8 mouse cellular contexts compared by ENCODE assay signal in the genomic region with DNA sequence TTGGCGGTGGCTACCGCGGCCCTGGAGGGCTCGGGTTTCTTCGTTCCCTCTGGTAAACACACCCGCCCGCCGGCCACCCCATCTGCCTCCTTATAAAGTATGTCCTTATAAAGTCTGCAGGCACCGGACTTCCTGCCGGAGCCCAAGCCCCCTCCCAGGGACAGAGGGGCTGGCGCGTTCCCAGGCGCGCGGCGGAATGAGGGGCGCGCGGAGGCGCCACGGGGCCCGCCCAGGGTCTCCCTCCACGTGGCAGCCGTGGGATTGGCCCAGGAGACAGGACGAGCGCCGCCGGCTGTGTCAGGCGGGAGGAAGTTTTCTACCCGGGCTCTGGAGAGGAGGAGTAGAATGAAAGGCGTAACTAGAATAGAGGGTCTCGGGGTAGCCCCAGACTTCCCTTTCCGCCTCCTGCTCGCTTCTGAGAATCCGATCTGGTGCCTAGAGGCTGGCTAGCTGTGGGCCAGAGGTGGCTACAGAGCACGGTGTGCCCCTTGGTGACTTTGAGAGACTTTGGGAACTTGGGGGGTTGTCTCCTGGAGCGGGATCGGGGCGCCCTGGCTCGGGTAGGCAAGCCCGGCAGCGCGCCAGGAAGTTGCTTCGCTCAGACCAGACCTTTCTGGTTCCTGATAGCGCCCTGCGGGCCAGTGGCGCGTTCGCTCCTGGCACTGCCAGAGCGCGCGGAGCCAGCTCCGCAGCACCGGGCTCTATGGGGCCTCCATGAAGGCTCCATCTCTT. TPM values are rescaled to one million over a fixed set of nuclear protein-coding genes. Genes with fewer than 3 reads are reported as not detected.
DNase-seq lines count a peak whose midpoint lies in the region; ATAC-seq lines count a peak whose summit lies in the region.

No protein-coding gene starts in this region.

- H3K27me3 ChIP-seq in intestine, embryonic 14.5 days (replicated peaks; ENCODE audit: control insufficient read depth, insufficient read depth, low read length) = peaks cover 6% of the 10 kb centered on the region; the same call in 1 of the 2 replicates
- H3K27me3 ChIP-seq in liver, embryonic 16.5 days (ENCODE audit: control insufficient read depth, insufficient read depth, low read depth, low read length) = peaks cover 3% of the 10 kb centered on the region; the same call in 1 of the 2 replicates
- peaks cover 51% of the 10 kb centered on the region for H3K27me3 ChIP-seq in neural tube, embryonic 13.5 days

- H3K4me1 ChIP-seq in intestine, embryonic 14.5 days (replicated peaks; ENCODE audit: control insufficient read depth, insufficient read depth, low read length) = peaks cover 22% of the 10 kb centered on the region
- H3K4me1 ChIP-seq in liver, embryonic 16.5 days (ENCODE audit: control insufficient read depth, low read depth, low read length) = peaks cover 34% of the 10 kb centered on the region
- H3K4me1 ChIP-seq in neural tube, embryonic 13.5 days (replicated peaks) = peaks cover 24% of the 10 kb centered on the region

- H3K4me2 ChIP-seq in intestine, embryonic 14.5 days (ENCODE audit: low read length) = peak overlapping the region; percentile 95
- H3K4me2 ChIP-seq in liver, embryonic 16.5 days (ENCODE audit: low read depth, low read length) = peak overlapping the region; percentile 68
- peak overlapping the region; percentile 94 for H3K4me2 ChIP-seq in neural tube, embryonic 13.5 days

- WGBS in intestine, embryonic 14.5 days = under 1% methylated on average over 53 of the region's 54 CpGs
- under 1% methylated on average over 54 of the region's 54 CpGs for WGBS in liver, embryonic 16.5 days (ENCODE audit: insufficient replicate concordance)
- under 1% methylated on average over 54 of the region's 54 CpGs for WGBS in neural tube, embryonic 13.5 days

- peak overlapping the region; percentile 72 for H3K4me3 ChIP-seq in intestine, embryonic 14.5 days (ENCODE audit: low read depth, low read length)
- H3K4me3 ChIP-seq in liver, embryonic 16.5 days (ENCODE audit: low read depth, low read length) = peak overlapping the region; percentile 87
- peak overlapping the region; percentile 49 for H3K4me3 ChIP-seq in neural tube, embryonic 13.5 days

- H3K36me3 ChIP-seq in intestine, embryonic 14.5 days (ENCODE audit: control insufficient read depth, insufficient read depth, low read length) = peaks cover 6% of the 10 kb centered on the region; the same call in 1 of the 2 replicates
- H3K36me3 ChIP-seq in liver, embryonic 16.5 days (ENCODE audit: control insufficient read depth, insufficient read depth) = peaks cover 18% of the 10 kb centered on the region
- no peaks in the 10 kb centered on the region for H3K36me3 ChIP-seq in neural tube, embryonic 13.5 days

- H3K9ac ChIP-seq in intestine, embryonic 14.5 days (ENCODE audit: low read length) = peak overlapping the region; percentile 76
- H3K9ac ChIP-seq in liver, embryonic 16.5 days (ENCODE audit: low read depth, low read length) = peak overlapping the region; percentile 92
- H3K9ac ChIP-seq in neural tube, embryonic 13.5 days = peak overlapping the region; percentile 67

- H3K27ac ChIP-seq in intestine, embryonic 14.5 days (ENCODE audit: low read depth) = peak overlapping the region; percentile 94
- peak overlapping the region; percentile 96 for H3K27ac ChIP-seq in liver, embryonic 16.5 days (ENCODE audit: low read length)
- H3K27ac ChIP-seq in neural tube, embryonic 13.5 days (replicated peaks) = 0 out of 2 replicates have a peak overlapping the region, but pooled peaks have one; percentile 7

- peak; percentile 88 for ATAC-seq in intestine, embryonic 14.5 days (replicated peaks; ENCODE audit: low FRiP score, low TSS enrichment, low read depth)
- ATAC-seq in liver, embryonic 16.5 days (ENCODE audit: low read depth) = peak; percentile 33
- ATAC-seq in neural tube, embryonic 13.5 days (ENCODE audit: low read depth) = peak; percentile 75

- no peaks in the 10 kb centered on the region for H3K9me3 ChIP-seq in intestine, embryonic 14.5 days (ENCODE audit: control insufficient read depth, low read length)
- no peaks in the 10 kb centered on the region for H3K9me3 ChIP-seq in liver, embryonic 16.5 days (replicated peaks; ENCODE audit: control insufficient read depth, low read length)
- no peaks in the 10 kb centered on the region for H3K9me3 ChIP-seq in neural tube, embryonic 13.5 days

- peak; percentile 68 for DNase-seq in Muller cell, postnatal 12 days (ENCODE audit: inconsistent ontology term)
- peak; percentile 89 for DNase-seq in embryo, embryonic 10 days (ENCODE audit: low spot score)
- DNase-seq in gastrocnemius, postnatal 4 days (ENCODE audit: low spot score in 2 of 2) = peak; percentile 64 to 80
- DNase-seq in intestine, embryonic 14.5 days (ENCODE audit: low spot score) = peak; percentile 91
- peak; percentile 71 for DNase-seq in thymus, postnatal 14 days
- no peak for DNase-seq in layer of hippocampus, postnatal 14 days (ENCODE audit: low spot score in 2 of 2)

RNA-seq across cellular contexts. Expression of gene Slc43a1, which starts 1.5 kb away (rescaled TPM):
- 1 to 10 TPM; 5.6 to 7.8 TPM for total RNA-seq in gastrocnemius, postnatal 4 days (2021)
- 18.3 and 18.7 TPM in 2 replicates for polyA plus RNA-seq in intestine, embryonic 14.5 days (2014; fragmentation: Nextera tagmentation; extraction: Ambion mirVana)
- 185 and 205 TPM in 2 replicates for polyA plus RNA-seq in liver, embryonic 16.5 days (2015; fragmentation: Nextera tagmentation; extraction: Ambion mirVana)
- 2.4 and 3.3 TPM in 2 replicates for polyA plus RNA-seq in neural tube, embryonic 13.5 days (2015; fragmentation: Nextera tagmentation; extraction: Ambion mirVana)
- under 1 TPM; 0.33 to 0.37 TPM for total RNA-seq in layer of hippocampus, postnatal 14 days (2021)

RNA-seq across cellular contexts. Expression of gene Timm10, which starts 13.4 kb away (rescaled TPM):
- total RNA-seq in gastrocnemius, postnatal 4 days (2021) = 10 to 100 TPM; 48.9 to 51.4 TPM
- polyA plus RNA-seq in intestine, embryonic 14.5 days (2014; fragmentation: Nextera tagmentation; extraction: Ambion mirVana) = 73.7 and 75.5 TPM in 2 replicates
- 27.3 and 29.8 TPM in 2 replicates for polyA plus RNA-seq in liver, embryonic 16.5 days (2015; fragmentation: Nextera tagmentation; extraction: Ambion mirVana)
- 52.9 and 56.0 TPM in 2 replicates for polyA plus RNA-seq in neural tube, embryonic 13.5 days (2015; fragmentation: Nextera tagmentation; extraction: Ambion mirVana)
- 10 to 100 TPM; 59.1 to 59.8 TPM for total RNA-seq in layer of hippocampus, postnatal 14 days (2021)

RNA-seq across cellular contexts. Expression of gene Smtnl1, which starts 17.7 kb away (rescaled TPM):
- total RNA-seq in gastrocnemius, postnatal 4 days (2021) = 10 to 100 TPM; 57.0 to 70.9 TPM
- polyA plus RNA-seq in intestine, embryonic 14.5 days (2014; fragmentation: Nextera tagmentation; extraction: Ambion mirVana) = 0.27 TPM in 1 of 2 replicates, not detected in the other
- polyA plus RNA-seq in liver, embryonic 16.5 days (2015; fragmentation: Nextera tagmentation; extraction: Ambion mirVana) = 0.47 and 0.50 TPM in 2 replicates
- polyA plus RNA-seq in neural tube, embryonic 13.5 days (2015; fragmentation: Nextera tagmentation; extraction: Ambion mirVana) = 0.17 TPM in 1 of 2 replicates, not detected in the other
- not detected for total RNA-seq in layer of hippocampus, postnatal 14 days (2021)

RNA-seq across cellular contexts. Expression of gene Ube2l6, which starts 41.6 kb away (rescaled TPM):
- total RNA-seq in gastrocnemius, postnatal 4 days (2021) = 10 to 100 TPM; 10.7 to 11.4 TPM
- 33.2 and 33.3 TPM in 2 replicates for polyA plus RNA-seq in intestine, embryonic 14.5 days (2014; fragmentation: Nextera tagmentation; extraction: Ambion mirVana)
- polyA plus RNA-seq in liver, embryonic 16.5 days (2015; fragmentation: Nextera tagmentation; extraction: Ambion mirVana) = 486 and 542 TPM in 2 replicates
- 17.4 and 18.3 TPM in 2 replicates for polyA plus RNA-seq in neural tube, embryonic 13.5 days (2015; fragmentation: Nextera tagmentation; extraction: Ambion mirVana)
- 1 to 10 TPM; 4.1 to 4.5 TPM for total RNA-seq in layer of hippocampus, postnatal 14 days (2021)

RNA-seq across cellular contexts. Expression of gene Rtn4rl2, which starts 46.3 kb away (rescaled TPM):
- under 1 TPM; 0.37 to 0.80 TPM for total RNA-seq in gastrocnemius, postnatal 4 days (2021)
- 0.99 and 1.9 TPM in 2 replicates for polyA plus RNA-seq in intestine, embryonic 14.5 days (2014; fragmentation: Nextera tagmentation; extraction: Ambion mirVana)
- not detected in 2 replicates for polyA plus RNA-seq in liver, embryonic 16.5 days (2015; fragmentation: Nextera tagmentation; extraction: Ambion mirVana)
- polyA plus RNA-seq in neural tube, embryonic 13.5 days (2015; fragmentation: Nextera tagmentation; extraction: Ambion mirVana) = 6.8 and 7.1 TPM in 2 replicates
- total RNA-seq in layer of hippocampus, postnatal 14 days (2021) = 10 to 100 TPM; 92.5 to 99.2 TPM

Comparison
In these comparisons a context has a peak if more than half of its experiments do, and no peak if none do; other contexts are left out.
1. DNase-seq: peak in Muller cell, postnatal 12 days (single experiment), embryo, embryonic 10 days (single experiment), gastrocnemius, postnatal 4 days (2 of 2), intestine, embryonic 14.5 days (single experiment) and thymus, postnatal 14 days (single experiment); none in layer of hippocampus, postnatal 14 days (0 of 2).
2. ATAC-seq: peak in every context shown above with its lines; median percentile 88 in intestine, embryonic 14.5 days; 75 in neural tube, embryonic 13.5 days; 33 in liver, embryonic 16.5 days.
3. H3K27ac ChIP-seq: peak in every context shown above with its lines; median percentile 96 in liver, embryonic 16.5 days; 94 in intestine, embryonic 14.5 days; 7 in neural tube, embryonic 13.5 days.
4. Peak in every context shown above with its lines, with median percentiles within 50 percentile points of each other: H3K4me2 ChIP-seq, H3K4me3 ChIP-seq and H3K9ac ChIP-seq.